Mouse (Mus musculus): Measurements from ENCODE around the gene Rps6ka5. TPM values are rescaled to one million over a fixed set of nuclear protein-coding genes. Genes with fewer than 3 reads are reported as not detected.

Gene Rps6ka5
- polyA plus RNA-seq, 1 experiment from 2014 or later: 1.2 TPM

DNA sequence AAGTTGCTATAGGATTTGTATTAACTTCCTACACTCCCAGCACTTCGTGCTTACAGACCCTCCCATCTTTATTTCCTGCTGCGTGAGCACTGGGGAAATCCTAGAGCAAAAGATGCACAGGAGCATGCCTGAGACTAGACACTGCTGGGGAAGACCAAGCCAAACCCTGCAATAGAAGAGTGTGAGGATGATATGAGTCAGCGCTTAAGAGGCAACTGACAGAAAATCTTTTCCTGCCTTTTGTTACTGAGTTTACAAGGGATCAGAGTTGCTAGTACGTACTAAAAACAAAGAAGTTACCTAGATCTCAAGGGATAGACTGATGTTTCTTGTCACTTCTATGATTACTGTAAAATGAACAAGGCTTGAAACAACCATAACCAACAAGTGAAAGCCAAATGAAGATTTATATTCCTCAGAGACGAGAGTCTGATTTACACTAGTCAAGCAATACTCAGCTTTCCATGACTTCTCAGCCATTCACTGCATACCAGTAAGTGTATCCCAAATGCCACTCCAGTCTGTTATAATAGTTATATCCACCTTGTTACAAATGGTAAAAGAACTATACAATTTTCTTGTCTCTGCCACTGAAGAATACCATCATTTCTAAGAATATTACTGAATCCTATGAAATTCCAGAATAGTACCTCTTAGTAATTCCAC is 21.6 kb downstream of the Rps6ka5 start:
- no peak for ATAC-seq
- 82% methylated on average over 5 of the region's 5 CpGs for WGBS
- no peak overlapping the region for H3K4me2 ChIP-seq (replicated peaks; ENCODE audit: low read depth)
- no peak overlapping the region for H3K9ac ChIP-seq (ENCODE audit: low read depth, low read length)
- H3K4me1 ChIP-seq (replicated peaks; ENCODE audit: control insufficient read depth, insufficient read depth, low read length): no peaks in the 10 kb centered on the region
- H3K9me3 ChIP-seq (ENCODE audit: control insufficient read depth): no peaks in the 10 kb centered on the region
- H3K27me3 ChIP-seq (replicated peaks; ENCODE audit: control insufficient read depth, insufficient read depth, low read length): no peaks in the 10 kb centered on the region
- TF ChIP-seq CTCF (IDR thresholded peaks at IDR 0.05; ENCODE audit: low read depth): no peak
- H3K36me3 ChIP-seq (ENCODE audit: control insufficient read depth, insufficient read depth): no peaks in the 10 kb centered on the region
- H3K27ac ChIP-seq (ENCODE audit: low read depth, low read length): no peak overlapping the region
- H3K4me3 ChIP-seq (ENCODE audit: low read depth, low read length): no peak overlapping the region

DNA sequence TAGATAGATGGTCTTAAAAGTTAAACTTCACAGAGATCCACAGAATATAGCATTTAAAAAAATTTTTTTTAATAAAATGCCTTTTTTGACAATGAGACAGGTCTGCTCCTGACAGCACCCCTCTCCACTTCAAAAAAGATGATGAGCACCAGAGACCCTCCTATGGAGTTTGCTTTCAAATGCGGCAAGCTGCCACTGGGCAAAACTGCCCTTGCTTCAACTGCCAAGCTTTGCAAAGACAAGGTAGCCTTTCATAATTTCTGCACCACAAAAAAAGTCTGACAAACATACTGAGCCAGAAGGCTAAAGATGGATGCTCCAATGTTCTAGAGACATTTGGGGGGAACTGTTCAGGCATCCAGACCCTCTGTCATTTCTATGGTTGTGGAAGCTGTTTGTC is 28.8 kb downstream of the Rps6ka5 start:
- no peak for TF ChIP-seq CTCF (IDR thresholded peaks at IDR 0.05; ENCODE audit: low read depth)
- 89% methylated on average over 1 of the region's 1 CpGs for WGBS
- Histone ChIP-seq H3K9ac (ENCODE audit: low read depth, low read length) (no peak overlapping the region), H3K27ac (ENCODE audit: low read depth, low read length) (no peak overlapping the region), H3K4me3 (ENCODE audit: low read depth, low read length) (no peak overlapping the region), H3K36me3 (ENCODE audit: control insufficient read depth, insufficient read depth) (no peaks in the 10 kb centered on the region), H3K27me3 (replicated peaks; ENCODE audit: control insufficient read depth, insufficient read depth, low read length) (no peaks in the 10 kb centered on the region), H3K4me1 (replicated peaks; ENCODE audit: control insufficient read depth, insufficient read depth, low read length) (no peaks in the 10 kb centered on the region), H3K4me2 (replicated peaks; ENCODE audit: low read depth) (no peak overlapping the region), H3K9me3 (ENCODE audit: control insufficient read depth) (no peaks in the 10 kb centered on the region)
- ATAC-seq: no peak

DNA sequence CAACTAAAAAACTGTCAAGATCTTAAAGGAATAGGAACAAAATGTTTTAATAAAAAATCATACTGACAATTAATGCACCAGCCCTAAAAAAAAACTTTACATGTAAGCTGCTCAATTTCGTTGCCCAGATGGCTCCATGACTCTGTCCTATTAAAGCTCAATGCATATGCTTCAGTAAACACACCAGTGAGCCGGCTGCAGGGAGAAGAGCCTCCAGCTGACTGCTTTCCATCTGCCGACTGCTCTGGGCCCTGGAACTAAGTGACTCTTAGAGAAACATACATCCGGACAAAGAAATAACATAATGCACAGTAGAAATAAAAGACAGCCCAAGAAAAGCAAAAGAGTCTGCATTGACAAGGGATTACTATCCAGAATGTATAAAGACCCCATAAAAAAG is 30.2 kb downstream of the Rps6ka5 start:
- Histone ChIP-seq H3K36me3 (ENCODE audit: control insufficient read depth, insufficient read depth) (no peaks in the 10 kb centered on the region), H3K4me1 (replicated peaks; ENCODE audit: control insufficient read depth, insufficient read depth, low read length) (no peaks in the 10 kb centered on the region), H3K4me3 (ENCODE audit: low read depth, low read length) (no peak overlapping the region), H3K27me3 (replicated peaks; ENCODE audit: control insufficient read depth, insufficient read depth, low read length) (no peaks in the 10 kb centered on the region), H3K9me3 (ENCODE audit: control insufficient read depth) (no peaks in the 10 kb centered on the region), H3K4me2 (replicated peaks; ENCODE audit: low read depth) (no peak overlapping the region), H3K9ac (ENCODE audit: low read depth, low read length) (no peak overlapping the region), H3K27ac (ENCODE audit: low read depth, low read length) (no peak overlapping the region)
- no peak for TF ChIP-seq CTCF (IDR thresholded peaks at IDR 0.05; ENCODE audit: low read depth)
- ATAC-seq: no peak
- 43% methylated on average over 4 of the region's 4 CpGs for WGBS

DNA sequence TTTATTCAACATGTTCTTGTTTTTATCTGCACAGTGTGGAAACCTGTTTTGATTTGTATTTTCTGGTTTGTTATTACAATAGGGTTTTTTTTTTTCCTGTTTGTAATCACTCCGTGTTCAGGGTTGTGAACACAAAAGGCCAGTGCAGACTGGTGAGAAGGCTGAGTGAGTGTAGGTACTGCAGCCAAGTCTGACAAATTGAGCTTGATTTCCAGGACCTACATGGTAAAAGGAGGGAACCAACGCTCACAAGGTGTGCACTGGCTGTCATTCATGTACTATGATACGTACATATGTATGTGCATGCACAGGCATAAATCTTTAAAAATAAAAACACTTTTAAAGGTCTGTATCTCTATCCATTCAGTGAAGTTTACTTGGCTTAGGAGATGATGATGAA is 31.5 kb downstream of the Rps6ka5 start:
- Histone ChIP-seq H3K36me3 (ENCODE audit: control insufficient read depth, insufficient read depth) (no peaks in the 10 kb centered on the region), H3K4me1 (replicated peaks; ENCODE audit: control insufficient read depth, insufficient read depth, low read length) (no peaks in the 10 kb centered on the region), H3K27ac (ENCODE audit: low read depth, low read length) (no peak overlapping the region), H3K4me3 (ENCODE audit: low read depth, low read length) (no peak overlapping the region), H3K9ac (ENCODE audit: low read depth, low read length) (no peak overlapping the region), H3K27me3 (replicated peaks; ENCODE audit: control insufficient read depth, insufficient read depth, low read length) (no peaks in the 10 kb centered on the region), H3K4me2 (replicated peaks; ENCODE audit: low read depth) (no peak overlapping the region), H3K9me3 (ENCODE audit: control insufficient read depth) (no peaks in the 10 kb centered on the region)
- TF ChIP-seq CTCF (IDR thresholded peaks at IDR 0.05; ENCODE audit: low read depth): no peak
- no peak for ATAC-seq
- WGBS: 89% methylated on average over 3 of the region's 3 CpGs

DNA sequence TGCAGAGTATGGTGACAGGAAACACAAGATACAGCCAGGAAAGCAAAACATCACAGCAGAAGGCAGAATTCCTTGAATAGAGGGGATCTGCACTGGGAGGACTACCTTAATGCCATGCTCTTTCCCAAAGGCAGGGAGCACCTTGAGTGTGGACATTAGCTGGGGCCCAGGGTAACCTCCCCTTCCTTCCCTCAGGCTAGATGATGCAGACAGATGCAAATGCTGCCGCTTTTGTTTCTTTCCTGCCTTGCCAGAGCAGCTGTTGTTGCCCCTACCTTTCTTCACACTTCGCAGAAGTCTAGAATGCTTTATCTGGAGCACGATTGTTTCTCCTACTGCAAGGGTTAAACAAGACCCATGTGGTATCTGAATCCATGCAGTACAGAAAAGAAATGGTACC is 34.6 kb downstream of the Rps6ka5 start:
- H3K4me2 ChIP-seq (replicated peaks; ENCODE audit: low read depth): no peak overlapping the region
- no peaks in the 10 kb centered on the region for H3K4me1 ChIP-seq (replicated peaks; ENCODE audit: control insufficient read depth, insufficient read depth, low read length)
- H3K36me3 ChIP-seq (ENCODE audit: control insufficient read depth, insufficient read depth): no peaks in the 10 kb centered on the region
- no peak overlapping the region for H3K4me3 ChIP-seq (ENCODE audit: low read depth, low read length)
- 69% methylated on average over 3 of the region's 3 CpGs for WGBS
- ATAC-seq: no peak
- H3K27me3 ChIP-seq (replicated peaks; ENCODE audit: control insufficient read depth, insufficient read depth, low read length): no peaks in the 10 kb centered on the region
- H3K27ac ChIP-seq (ENCODE audit: low read depth, low read length): no peak overlapping the region
- no peak overlapping the region for H3K9ac ChIP-seq (ENCODE audit: low read depth, low read length)
- H3K9me3 ChIP-seq (ENCODE audit: control insufficient read depth): no peaks in the 10 kb centered on the region
- no peak for TF ChIP-seq CTCF (IDR thresholded peaks at IDR 0.05; ENCODE audit: low read depth)

DNA sequence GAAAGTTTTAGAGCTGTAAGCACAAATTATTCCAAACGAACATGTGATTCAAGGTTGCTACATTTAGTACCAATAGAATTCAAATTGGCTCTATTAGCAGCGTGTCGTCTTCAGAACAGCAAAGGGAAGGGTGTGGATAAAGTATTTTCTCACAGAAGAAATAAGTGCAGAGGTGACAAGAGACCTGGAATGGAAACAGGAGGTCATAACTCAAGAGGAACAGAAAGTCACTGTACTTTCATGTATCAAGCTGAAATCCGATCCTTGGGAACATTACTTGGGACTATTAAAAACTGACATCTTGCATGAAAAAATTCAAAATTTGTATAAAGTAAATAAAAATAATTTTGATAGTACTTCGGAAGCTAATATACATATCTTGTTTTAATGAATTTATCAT is 36.3 kb downstream of the Rps6ka5 start:
- no peak overlapping the region for H3K9ac ChIP-seq (ENCODE audit: low read depth, low read length)
- H3K9me3 ChIP-seq (ENCODE audit: control insufficient read depth): no peaks in the 10 kb centered on the region
- no peak overlapping the region for H3K27ac ChIP-seq (ENCODE audit: low read depth, low read length)
- no peak for ATAC-seq
- H3K4me2 ChIP-seq (replicated peaks; ENCODE audit: low read depth): no peak overlapping the region
- H3K4me1 ChIP-seq (replicated peaks; ENCODE audit: control insufficient read depth, insufficient read depth, low read length): no peaks in the 10 kb centered on the region
- WGBS: 84% methylated on average over 5 of the region's 5 CpGs
- H3K4me3 ChIP-seq (ENCODE audit: low read depth, low read length): no peak overlapping the region
- TF ChIP-seq CTCF (IDR thresholded peaks at IDR 0.05; ENCODE audit: low read depth): no peak
- H3K27me3 ChIP-seq (replicated peaks; ENCODE audit: control insufficient read depth, insufficient read depth, low read length): no peaks in the 10 kb centered on the region
- no peaks in the 10 kb centered on the region for H3K36me3 ChIP-seq (ENCODE audit: control insufficient read depth, insufficient read depth)

DNA sequence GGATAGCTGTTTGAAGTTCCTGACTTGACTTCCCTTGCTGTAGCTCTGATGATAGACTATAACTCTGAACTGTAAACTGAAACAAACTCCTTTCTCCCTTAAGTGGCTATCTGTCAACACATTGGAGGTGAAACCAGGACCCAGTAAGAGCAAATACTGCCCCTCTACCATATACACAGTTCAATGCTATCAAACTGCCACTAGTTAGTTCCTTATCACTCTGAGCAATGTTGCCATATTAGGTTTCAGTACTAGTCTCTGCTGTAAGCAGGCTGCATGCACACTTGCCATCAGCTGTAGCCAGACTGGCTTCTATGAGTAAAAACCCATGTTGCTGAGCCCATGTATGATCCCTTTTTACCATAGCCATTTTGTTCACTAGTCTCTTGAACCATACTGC is 38.6 kb downstream of the Rps6ka5 start:
- no peak for ATAC-seq
- no peak for TF ChIP-seq CTCF (IDR thresholded peaks at IDR 0.05; ENCODE audit: low read depth)
- H3K9me3 ChIP-seq (ENCODE audit: control insufficient read depth): no peaks in the 10 kb centered on the region
- no peak overlapping the region for H3K27ac ChIP-seq (ENCODE audit: low read depth, low read length)
- no peak overlapping the region for H3K4me3 ChIP-seq (ENCODE audit: low read depth, low read length)
- H3K4me1 ChIP-seq (replicated peaks; ENCODE audit: control insufficient read depth, insufficient read depth, low read length): no peaks in the 10 kb centered on the region
- no peaks in the 10 kb centered on the region for H3K36me3 ChIP-seq (ENCODE audit: control insufficient read depth, insufficient read depth)
- no peaks in the 10 kb centered on the region for H3K27me3 ChIP-seq (replicated peaks; ENCODE audit: control insufficient read depth, insufficient read depth, low read length)
- H3K4me2 ChIP-seq (replicated peaks; ENCODE audit: low read depth): no peak overlapping the region
- no peak overlapping the region for H3K9ac ChIP-seq (ENCODE audit: low read depth, low read length)

All from intestine, postnatal 0 days (tissue).